Mouse (Mus musculus): ENCODE measurements at regions not wholly inside any gene's neighbourhood (a gene's known extent, or its start where the extent isn't known, plus 50 kb on each side); places are given as distances from the start of the nearest gene placed in this dataset.

- no peak for TF ChIP-seq CTCF (IDR thresholded peaks at IDR 0.05)
- TF ChIP-seq POLR2A (IDR thresholded peaks at IDR 0.05; ENCODE audit: insufficient read depth, low read depth, low read length) = no peak
- no peak for TF ChIP-seq EP300 (IDR thresholded peaks at IDR 0.05; ENCODE audit: insufficient read depth, low read depth, low read length)
These were observed 61.9 kb downstream of the Tmem17 start for GRCm38 (mm10) chr11:22573802-22574201.

Measured in heart, adult 2 months (tissue).